Mouse (Mus musculus) embryonic facial prominence, embryonic 15.5 days (tissue): Measurements from ENCODE around the gene Il10rb. TPM values are rescaled to one million over a fixed set of nuclear protein-coding genes. Genes with fewer than 3 reads are reported as not detected.

Source experiments
- ATAC-seq: fragments of 200-750 bp; cut with Nextera tagmentation; 2 replicates; pipeline ENCODE4 v1.8.0; 2017; ENCODE audit warnings: low read depth, moderate TSS enrichment; ENCODE audit not compliant: insufficient number of reproducible peaks, low FRiP score, low TSS enrichment
- H3K27ac ChIP-seq: fragments of 300-500 bp; sonication (generic); replicated peaks from 2 replicates; pipeline ENCODE4 v1.5.1; 2015; ENCODE audit warnings: mild to moderate bottlenecking, inconsistent platforms
- H3K27me3 ChIP-seq: fragments of 300-500 bp; sonication (generic); 2 replicates; pipeline ENCODE4 v1.6.1; 2015; ENCODE audit warnings: inconsistent platforms
- H3K36me3 ChIP-seq: fragments of 300-500 bp; sonication (generic); 2 replicates; pipeline ENCODE4 v1.6.1; 2015; ENCODE audit warnings: mild to moderate bottlenecking, inconsistent platforms
- H3K4me1 ChIP-seq: fragments of 300-500 bp; sonication (generic); 2 replicates; pipeline ENCODE4 v1.6.1; 2015; ENCODE audit warnings: inconsistent platforms
- H3K4me2 ChIP-seq: fragments of 300-500 bp; sonication (generic); replicated peaks from 2 replicates; pipeline ENCODE4 v1.6.1; 2015; ENCODE audit warnings: mild to moderate bottlenecking, inconsistent platforms
- H3K4me3 ChIP-seq: fragments of 300-500 bp; sonication (generic); replicated peaks from 2 replicates; pipeline ENCODE4 v1.5.1; 2015; ENCODE audit warnings: mild to moderate bottlenecking, inconsistent platforms
- H3K9ac ChIP-seq: fragments of 300-500 bp; sonication (generic); 2 replicates; pipeline ENCODE4 v1.6.1; 2015; ENCODE audit warnings: inconsistent platforms
- H3K9me3 ChIP-seq: fragments of 300-500 bp; sonication (generic); replicated peaks from 2 replicates; pipeline ENCODE4 v1.6.1; 2016; ENCODE audit warnings: inconsistent platforms
- WGBS: fragments of 180-500 bp; shearing (Covaris S2); methylation state at CpG from one replicate; pipeline ENCODE4 v1.1.7; 2015; 5-methylcytosine and 5-hydroxymethylcytosine counted together
- polyA plus RNA-seq: library from polyadenylated mRNA; unstranded; fragments of >200 nt; fragmentation: Nextera tagmentation; extraction: Ambion mirVana; gene quantifications from 2 replicates; pipeline ENCODE4 v1.2.1, GENCODE M21; 2015

Gene Il10rb
- polyA plus RNA-seq, 1 experiment from 2014 or later: 37.0 TPM

DNA sequence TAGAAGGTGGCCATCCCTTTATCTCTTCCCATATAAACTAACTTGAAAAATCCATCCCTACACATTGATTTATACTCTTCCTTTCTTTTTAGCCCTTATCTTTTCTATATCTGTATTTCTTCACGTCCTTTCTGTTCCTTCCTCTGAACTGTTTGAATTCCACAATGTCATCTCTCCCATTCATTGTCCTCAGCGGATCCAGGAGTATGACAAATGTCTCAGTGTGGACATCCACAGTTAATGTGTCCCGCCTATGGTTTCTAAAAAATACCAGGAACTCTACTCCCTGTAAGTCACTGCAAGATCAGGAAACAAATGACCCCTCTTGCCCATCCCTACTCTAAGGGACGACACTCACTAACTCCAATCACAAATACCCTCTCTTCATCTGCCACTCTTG is 21.7 kb upstream of the Il10rb start:
- no peak for ATAC-seq
- H3K4me3 ChIP-seq: no peak overlapping the region
- H3K27me3 ChIP-seq: no peaks in the 10 kb centered on the region
- no peak overlapping the region for H3K27ac ChIP-seq
- H3K4me2 ChIP-seq: no peak overlapping the region
- peaks cover 6% of the 10 kb centered on the region for H3K4me1 ChIP-seq
- no peak overlapping the region for H3K9ac ChIP-seq
- WGBS: 91% methylated on average over 4 of the region's 4 CpGs
- peaks cover 45% of the 10 kb centered on the region for H3K36me3 ChIP-seq
- no peaks in the 10 kb centered on the region for H3K9me3 ChIP-seq

GRCm38 (mm10) chr16:91385621-91386020 is 20.3 kb upstream of the Il10rb start:
- Histone ChIP-seq H3K9ac (no peak overlapping the region), H3K4me1 (0 out of 2 replicates have a peak, but pooled peaks cover 2% of the 10 kb centered on the region), H3K4me3 (no peak overlapping the region), H3K27me3 (no peaks in the 10 kb centered on the region), H3K36me3 (peaks cover 51% of the 10 kb centered on the region), H3K9me3 (no peaks in the 10 kb centered on the region; the same call in 1 of the 2 replicates), H3K4me2 (no peak overlapping the region), H3K27ac (no peak overlapping the region)
- 47% methylated on average over 10 of the region's 10 CpGs for WGBS
- no peak for ATAC-seq

GRCm38 (mm10) chr16:91386419-91387120 is 19.4 kb upstream of the Il10rb start:
- ATAC-seq: no peak
- WGBS: 93% methylated on average over 10 of the region's 10 CpGs
- Histone ChIP-seq H3K4me2 (no peak overlapping the region), H3K9me3 (no peaks in the 10 kb centered on the region; the same call in 1 of the 2 replicates), H3K4me3 (no peak overlapping the region), H3K36me3 (peaks cover 53% of the 10 kb centered on the region), H3K4me1 (no peaks in the 10 kb centered on the region), H3K27ac (no peak overlapping the region), H3K27me3 (no peaks in the 10 kb centered on the region), H3K9ac (no peak overlapping the region)

DNA sequence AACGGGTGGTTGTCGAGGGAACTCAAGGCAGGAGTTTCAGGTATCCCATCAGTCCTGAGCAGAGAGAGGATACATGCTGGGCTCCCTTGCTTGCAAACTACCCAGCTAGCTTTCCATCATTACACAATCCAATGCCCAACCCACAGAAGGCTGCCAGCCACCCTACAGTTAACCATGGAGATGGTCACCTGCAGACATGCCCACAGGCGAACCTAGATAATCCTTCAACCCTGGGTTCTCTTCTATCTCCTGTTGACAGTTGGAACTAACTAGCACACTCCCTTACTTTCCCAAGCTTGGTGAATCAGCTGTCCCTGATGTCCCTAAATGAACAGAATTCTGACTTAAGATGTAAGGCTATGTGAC is 18.9 kb upstream of the Il10rb start:
- Histone ChIP-seq H3K27ac (no peak overlapping the region), H3K36me3 (peaks cover 58% of the 10 kb centered on the region), H3K9me3 (no peaks in the 10 kb centered on the region; the same call in 1 of the 2 replicates), H3K4me2 (no peak overlapping the region), H3K9ac (no peak overlapping the region), H3K4me3 (no peak overlapping the region), H3K27me3 (no peaks in the 10 kb centered on the region), H3K4me1 (no peaks in the 10 kb centered on the region)
- 83% methylated on average over 3 of the region's 3 CpGs for WGBS
- ATAC-seq: no peak

DNA sequence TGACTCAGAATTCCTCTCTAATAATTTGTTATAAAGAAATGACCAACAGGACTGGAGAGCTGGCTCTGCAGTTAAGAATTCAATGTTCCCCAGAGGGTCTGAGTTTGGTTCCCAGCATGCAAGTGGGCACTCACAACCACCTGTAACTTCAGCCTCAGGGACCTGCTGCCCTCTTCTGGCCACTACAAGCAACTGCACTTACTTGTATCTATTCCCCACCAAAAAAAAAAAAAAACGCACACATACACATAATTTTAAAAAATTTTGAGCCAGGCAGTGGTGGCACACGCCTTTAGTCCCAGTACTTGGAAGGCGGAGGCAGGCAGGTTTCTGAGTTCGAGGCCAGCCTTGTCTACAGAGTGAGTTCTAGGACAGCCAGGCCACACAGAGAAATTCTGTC is 15.9 kb upstream of the Il10rb start:
- no peak for ATAC-seq

DNA sequence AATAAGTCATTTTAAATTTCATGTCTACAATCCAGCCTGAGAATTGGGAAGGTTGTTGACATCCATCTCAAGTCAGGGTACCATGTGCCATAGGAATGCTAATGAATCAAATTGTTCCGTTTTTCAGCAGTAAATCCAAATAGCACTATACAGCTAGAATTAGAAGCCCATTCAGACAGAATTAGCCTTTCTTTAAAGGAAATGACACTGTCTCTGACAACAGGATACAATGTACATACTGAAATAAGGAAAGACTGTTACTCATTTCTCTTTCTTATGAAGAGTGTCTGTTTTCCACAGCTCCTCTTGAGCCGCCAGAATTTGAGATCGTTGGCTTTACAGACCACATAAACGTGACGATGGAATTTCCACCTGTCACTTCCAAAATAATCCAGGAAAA is 14.5 kb upstream of the Il10rb start, which contains the start of gene Gm21970:
TSS of gene Gm21970 (plus strand) at position 301 of the 400 bp plus-strand sequence.
- Histone ChIP-seq H3K9ac (no peak within 1 kb of the TSS), H3K4me2 (no peak within 1 kb of the TSS), H3K27me3 (no peaks in the 10 kb centered on the region), H3K9me3 (no peaks in the 10 kb centered on the region; the same call in 1 of the 2 replicates), H3K4me1 (no peaks in the 10 kb centered on the region), H3K36me3 (peaks cover 77% of the 10 kb centered on the region), H3K4me3 (no peak within 1 kb of the TSS), H3K27ac (no peak within 1 kb of the TSS)
- no peak for ATAC-seq
- 76% methylated on average over 5 of the region's 5 CpGs for WGBS

More for the DNA sequence above, 15.9 kb upstream of the Il10rb start:
- no peaks in the 10 kb centered on the region; the same call in 1 of the 2 replicates for H3K9me3 ChIP-seq
- H3K36me3 ChIP-seq: peaks cover 74% of the 10 kb centered on the region
- no peaks in the 10 kb centered on the region for H3K27me3 ChIP-seq
- no peak overlapping the region for H3K4me3 ChIP-seq
- H3K4me2 ChIP-seq: no peak overlapping the region
- no peak overlapping the region for H3K9ac ChIP-seq
- no peak overlapping the region for H3K27ac ChIP-seq
- 84% methylated on average over 4 of the region's 4 CpGs for WGBS
- H3K4me1 ChIP-seq: no peaks in the 10 kb centered on the region

DNA sequence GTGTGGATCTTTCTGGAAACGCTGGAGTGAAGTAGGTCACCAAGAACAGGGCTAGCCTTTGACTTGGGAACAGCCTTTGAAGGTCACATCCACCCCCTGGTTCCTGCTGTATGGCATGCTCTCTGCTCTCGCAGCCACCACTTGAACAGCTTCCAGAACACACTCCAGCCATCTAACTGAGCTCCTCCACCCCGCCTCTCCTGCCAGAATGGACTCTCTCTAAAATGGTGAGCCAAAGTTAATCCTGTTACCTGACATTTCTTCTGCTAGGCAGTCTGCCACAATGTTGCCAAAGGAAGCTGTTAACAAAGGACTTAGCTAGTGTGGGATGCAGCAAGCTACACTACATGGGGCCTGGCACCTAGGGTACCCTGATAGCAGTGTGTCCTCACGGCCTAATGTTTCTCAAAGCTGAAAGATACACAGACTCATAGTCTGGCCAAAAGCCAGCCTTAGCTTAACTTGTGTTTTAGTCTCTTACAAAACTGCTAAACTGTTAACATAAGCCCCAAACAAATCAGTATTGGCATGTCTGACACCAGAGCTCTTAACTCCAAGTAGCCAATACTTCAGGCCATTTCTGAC is 11.0 kb upstream of the Il10rb start:
- peaks cover 52% of the 10 kb centered on the region for H3K36me3 ChIP-seq
- WGBS: 73% methylated on average over 4 of the region's 4 CpGs
- no peak overlapping the region for H3K4me3 ChIP-seq
- ATAC-seq: no peak
- no peak overlapping the region for H3K4me2 ChIP-seq
- no peaks in the 10 kb centered on the region for H3K27me3 ChIP-seq
- no peak overlapping the region for H3K9ac ChIP-seq
- no peaks in the 10 kb centered on the region for H3K9me3 ChIP-seq
- no peak overlapping the region for H3K27ac ChIP-seq
- no peaks in the 10 kb centered on the region for H3K4me1 ChIP-seq

GRCm38 (mm10) chr16:91395633-91396392 is 10.2 kb upstream of the Il10rb start:
- Histone ChIP-seq H3K4me2 (no peak overlapping the region), H3K9ac (no peak overlapping the region), H3K9me3 (no peaks in the 10 kb centered on the region), H3K36me3 (peaks cover 55% of the 10 kb centered on the region), H3K27ac (no peak overlapping the region), H3K27me3 (no peaks in the 10 kb centered on the region), H3K4me3 (no peak overlapping the region), H3K4me1 (0 out of 2 replicates have a peak, but pooled peaks cover 4% of the 10 kb centered on the region)
- 58% methylated on average over 8 of the region's 8 CpGs for WGBS
- ATAC-seq: no peak

- no peaks in the 10 kb centered on the region for H3K27me3 ChIP-seq
- no peak for ATAC-seq
- H3K9ac ChIP-seq: no peak overlapping the region
- H3K4me1 ChIP-seq: 0 out of 2 replicates have a peak, but pooled peaks cover 9% of the 10 kb centered on the region
- no peak overlapping the region for H3K27ac ChIP-seq
- H3K4me3 ChIP-seq: no peak overlapping the region
- 79% methylated on average over 10 of the region's 10 CpGs for WGBS
- peaks cover 51% of the 10 kb centered on the region for H3K36me3 ChIP-seq
- H3K4me2 ChIP-seq: no peak overlapping the region
- no peaks in the 10 kb centered on the region for H3K9me3 ChIP-seq
These were observed 9.0 kb upstream of the Il10rb start for GRCm38 (mm10) chr16:91396844-91397537.

DNA sequence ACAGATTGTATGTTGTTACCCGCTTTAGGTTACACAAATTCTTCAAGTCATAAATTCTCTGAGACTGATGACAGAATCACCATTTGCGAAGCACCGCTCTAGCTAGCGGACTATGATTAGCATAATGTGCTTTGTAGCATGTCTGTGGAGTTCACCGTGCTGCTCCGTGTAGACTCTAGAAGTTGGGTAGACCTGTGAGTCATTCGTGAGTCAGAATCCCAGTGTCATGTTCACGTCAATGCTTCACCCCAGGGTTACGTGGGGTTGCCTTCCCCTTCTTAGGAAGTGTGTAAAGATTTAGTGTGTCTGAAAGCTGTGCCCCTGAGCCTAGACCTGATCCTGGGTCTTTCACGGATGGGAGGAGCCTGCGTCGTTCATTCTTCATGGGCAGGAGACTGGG is 7.9 kb upstream of the Il10rb start:
- Histone ChIP-seq H3K4me1 (0 out of 2 replicates have a peak, but pooled peaks cover 9% of the 10 kb centered on the region), H3K9me3 (no peaks in the 10 kb centered on the region), H3K36me3 (peaks cover 41% of the 10 kb centered on the region), H3K9ac (no peak overlapping the region), H3K27ac (no peak overlapping the region), H3K4me2 (no peak overlapping the region), H3K4me3 (no peak overlapping the region), H3K27me3 (no peaks in the 10 kb centered on the region)
- 88% methylated on average over 12 of the region's 12 CpGs for WGBS
- no peak for ATAC-seq

- H3K9ac ChIP-seq: no peak overlapping the region
- no peak overlapping the region for H3K27ac ChIP-seq
- no peak overlapping the region for H3K4me3 ChIP-seq
- H3K36me3 ChIP-seq: peaks cover 35% of the 10 kb centered on the region
- H3K27me3 ChIP-seq: no peaks in the 10 kb centered on the region
- ATAC-seq: no peak
- H3K9me3 ChIP-seq: no peaks in the 10 kb centered on the region
- 0 out of 2 replicates have a peak, but pooled peaks cover 12% of the 10 kb centered on the region for H3K4me1 ChIP-seq
- 89% methylated on average over 7 of the region's 7 CpGs for WGBS
- no peak overlapping the region for H3K4me2 ChIP-seq
These were observed 7.0 kb upstream of the Il10rb start for GRCm38 (mm10) chr16:91398944-91399343.
